Mouse (Mus musculus) lung, postnatal 10 days (tissue): ENCODE data around the gene Scrn3.

ENCODE experiments used
- DNase-seq: peaks from one replicate; pipeline ENCODE4 v3.0.0; 2021

Scrn3 gene

GRCm38 (mm10) chr2:73386356-73387046 lies 74.1 kb downstream of the Scrn3 start, which contains the start of gene Gpr155:
TSS of gene Gpr155 (minus strand) at chr2:73386572.
- peak; percentile 100 for DNase-seq
